Mouse (Mus musculus) gastrocnemius, adult 2 months (tissue): Measurements from ENCODE around the gene Cfap65. TPM values are rescaled to one million over a fixed set of nuclear protein-coding genes. Genes with fewer than 3 reads are reported as not detected.

Source experiments
- DNase-seq: peaks from one replicate; pipeline ENCODE4 v3.0.0; 2022
- H3K27ac ChIP-seq: fragments of 200-600 bp; 2 replicates; pipeline ENCODE4 v1.8.1; 2022; ENCODE audit warnings: mild to moderate bottlenecking
- H3K4me3 ChIP-seq: fragments of 200-600 bp; 2 replicates; pipeline ENCODE4 v1.8.1; 2022; ENCODE audit warnings: mild to moderate bottlenecking, moderate library complexity
- CTCF ChIP-seq: fragments of 200-600 bp; IDR thresholded peaks from 2 replicates; pipeline ENCODE4 v1.8.1; 2022; ENCODE audit warnings: antibody characterized with exemption, mild to moderate bottlenecking, moderate library complexity
- intact Hi-C: fragments of 180-260 bp; cut with DNase I; formaldehyde crosslinking; loops from one replicate; pipeline ENCODE4 v1.15.1; 2025
- total RNA-seq, 2 experiments: library from RNA; stranded (reverse); gene quantifications; 2 replicates each; pipeline ENCODE4 v1.2.3; 2021

The Cfap65 gene
- total RNA-seq, 2 experiments from 2014 or later = not detected

GRCm38 (mm10) chr1:74915706-74916105, 19.7 kb downstream of the Cfap65 start:
- TF ChIP-seq CTCF = peak; percentile 29; the same call in 1 of the 2 replicates
- Histone ChIP-seq H3K4me3 (no peak overlapping the region), H3K27ac (no peak overlapping the region)
- intact Hi-C loops = no loop called here
- DNase-seq = no peak

- intact Hi-C loops = no loop called here
- DNase-seq = no peak
- no peak overlapping the region for H3K27ac ChIP-seq
- H3K4me3 ChIP-seq = no peak overlapping the region
- no peak for TF ChIP-seq CTCF
Measured at GRCm38 (mm10) chr1:74902191-74902590, 33.2 kb downstream of the Cfap65 start.

- no peak overlapping the region for H3K27ac ChIP-seq
- intact Hi-C loops = no loop called here
- peak; percentile 63 for TF ChIP-seq CTCF
- DNase-seq = peak; percentile 43
- no peak overlapping the region for H3K4me3 ChIP-seq
Measured at GRCm38 (mm10) chr1:74901686-74902085, 33.7 kb downstream of the Cfap65 start.

- TF ChIP-seq CTCF = no peak
- intact Hi-C loops = no loop called here
- peak; percentile 32 for DNase-seq
- Histone ChIP-seq H3K27ac (no peak overlapping the region), H3K4me3 (peak overlapping the region; percentile 40)
Measured at GRCm38 (mm10) chr1:74900341-74901285, 34.8 kb downstream of the Cfap65 start.

- no peak for TF ChIP-seq CTCF
- no peak for DNase-seq
- intact Hi-C loops = no loop called here
- H3K27ac ChIP-seq = no peak overlapping the region
- H3K4me3 ChIP-seq = no peak overlapping the region
Measured at GRCm38 (mm10) chr1:74898656-74899431, 36.6 kb downstream of the Cfap65 start.

GRCm38 (mm10) chr1:74897976-74898375, 37.4 kb downstream of the Cfap65 start:
- DNase-seq = no peak
- Histone ChIP-seq H3K4me3 (no peak overlapping the region), H3K27ac (no peak overlapping the region)
- no peak for TF ChIP-seq CTCF
- intact Hi-C loops = no loop called here

- Histone ChIP-seq H3K4me3 (no peak overlapping the region), H3K27ac (no peak overlapping the region)
- DNase-seq = peak; percentile 58
- intact Hi-C loops = no loop called here
- TF ChIP-seq CTCF = peak; percentile 66
Measured at GRCm38 (mm10) chr1:74894966-74895365, 40.4 kb downstream of the Cfap65 start.

- H3K27ac ChIP-seq = no peak within 1 kb of the TSS
- no peak for DNase-seq
- intact Hi-C loops = no loop called here
- peak within 1 kb of the TSS; percentile 35; the same call in 1 of the 2 replicates for H3K4me3 ChIP-seq
- peak; percentile 61 for TF ChIP-seq CTCF
Measured at GRCm38 (mm10) chr1:74893134-74893855, 42.1 kb downstream of the Cfap65 start, which contains the start of gene Cryba2. TSS of gene Cryba2 (minus strand) at chr1:74893143.

GRCm38 (mm10) chr1:74892351-74893133, 42.9 kb downstream of the Cfap65 start:
- TF ChIP-seq CTCF = no peak
- Histone ChIP-seq H3K27ac (no peak overlapping the region), H3K4me3 (no peak overlapping the region)
- DNase-seq = no peak
- intact Hi-C loops = no loop called here

- Histone ChIP-seq H3K4me3 (no peak overlapping the region), H3K27ac (no peak overlapping the region)
- TF ChIP-seq CTCF = no peak
- DNase-seq = no peak
- intact Hi-C loops = no loop called here
Measured at GRCm38 (mm10) chr1:74891513-74891912, 43.9 kb downstream of the Cfap65 start.

GRCm38 (mm10) chr1:74885369-74886042, 49.9 kb downstream of the Cfap65 start, which contains the start of gene Fev:
TSS of gene Fev (minus strand) at chr1:74885419.
- intact Hi-C loops = no loop called here
- no peak for TF ChIP-seq CTCF
- no peak for DNase-seq
- Histone ChIP-seq H3K27ac (no peak within 1 kb of the TSS), H3K4me3 (peak within 1 kb of the TSS; percentile 51)
